Mouse (Mus musculus) limb, embryonic 14.5 days (tissue): ENCODE results near the gene Stra6l. TPM values are rescaled to one million over a fixed set of nuclear protein-coding genes. Genes with fewer than 3 reads are reported as not detected.

Experiments
- ATAC-seq: fragments of 200-750 bp; cut with Nextera tagmentation; 2 replicates; pipeline ENCODE4 v1.8.0; 2017; ENCODE audit warnings: low read depth, moderate number of reproducible peaks, moderate TSS enrichment; ENCODE audit not compliant: low FRiP score
- DNase-seq: peaks from one replicate; pipeline ENCODE4 v3.0.0-alpha.2; 2015; ENCODE audit warnings: low spot score
- H3K27ac ChIP-seq: fragments of 300-500 bp; sonication (generic); replicated peaks from 2 replicates; pipeline ENCODE4 v1.5.1; 2014; ENCODE audit warnings: low read depth, mild to moderate bottlenecking, low read length, moderate library complexity, mixed read lengths
- H3K27me3 ChIP-seq: fragments of 300-500 bp; sonication (generic); 2 replicates; pipeline ENCODE4 v1.6.1; 2014; ENCODE audit warnings: low read length, mixed read lengths; ENCODE audit not compliant: control insufficient read depth, insufficient read depth
- H3K36me3 ChIP-seq: fragments of 300-500 bp; sonication (generic); 2 replicates; pipeline ENCODE4 v1.6.1; 2014; ENCODE audit warnings: mild to moderate bottlenecking, low read length, moderate library complexity, mixed read lengths; ENCODE audit not compliant: control insufficient read depth, insufficient read depth
- H3K4me1 ChIP-seq: fragments of 300-500 bp; sonication (generic); 2 replicates; pipeline ENCODE4 v1.6.1; 2014; ENCODE audit warnings: antibody characterized with exemption, low read length, mixed read lengths; ENCODE audit not compliant: control insufficient read depth, insufficient read depth
- H3K4me2 ChIP-seq: fragments of 300-500 bp; sonication (generic); replicated peaks from 2 replicates; pipeline ENCODE4 v1.6.1; 2014; ENCODE audit warnings: low read depth, mild to moderate bottlenecking, low read length, moderate library complexity; ENCODE audit not compliant: severe bottlenecking
- H3K4me3 ChIP-seq: fragments of 300-500 bp; sonication (generic); replicated peaks from 2 replicates; pipeline ENCODE4 v1.5.1; 2014; ENCODE audit warnings: low read length
- H3K9ac ChIP-seq: fragments of 300-500 bp; sonication (generic); 2 replicates; pipeline ENCODE4 v1.6.1; 2014; ENCODE audit warnings: mild to moderate bottlenecking, low read depth, low read length, moderate library complexity; ENCODE audit not compliant: severe bottlenecking
- H3K9me3 ChIP-seq: fragments of 300-500 bp; sonication (generic); 2 replicates; pipeline ENCODE4 v1.6.1; 2016; ENCODE audit warnings: low read length; ENCODE audit not compliant: control insufficient read depth
- POLR2A ChIP-seq: fragments of 200-500 bp; IDR thresholded peaks from 2 replicates; pipeline ENCODE4 v1.8.0; 2012; ENCODE audit warnings: inconsistent platforms, mild to moderate bottlenecking, moderate library complexity, borderline replicate concordance; ENCODE audit not compliant: insufficient read depth, insufficient read length; ENCODE audit errors: extremely low read depth
- WGBS: fragments of 180-500 bp; shearing (Covaris S2); extraction: QIAGEN DNeasy Blood & Tissue Kit; methylation state at CpG from one replicate; pipeline ENCODE4 v1.1.7; 2014; 5-methylcytosine and 5-hydroxymethylcytosine counted together
- polyA plus RNA-seq, 2 experiments: library from polyadenylated mRNA; depleted of rRNA in 1 of 2; stranded (reverse) in 1 of 2; unstranded in 1 of 2; fragments of >200 nt; fragmentation: Nextera tagmentation in 1 of 2; extraction: Ambion mirVana in 1 of 2; gene quantifications; 2 replicates each; pipeline versions ENCODE4 v1.2.1 to v1.2.3; 2012 to 2014

The Stra6l gene
- polyA plus RNA-seq, 2 experiments, result 0.81 to 2.1 TPM

- peak; percentile 15 for DNase-seq
- no peak overlapping the region for H3K27ac ChIP-seq
- no peak for TF ChIP-seq POLR2A
- 9% methylated on average over 16 of the region's 16 CpGs for WGBS
- no peaks in the 10 kb centered on the region for H3K9me3 ChIP-seq
- peak; percentile 57; the same call in 1 of the 2 replicates for ATAC-seq
- no peak overlapping the region for H3K4me3 ChIP-seq
- H3K9ac ChIP-seq, result no peak overlapping the region
- no peaks in the 10 kb centered on the region for H3K27me3 ChIP-seq
- peak overlapping the region; percentile 17; the same call in 1 of the 2 replicates for H3K4me2 ChIP-seq
- peaks cover 13% of the 10 kb centered on the region; the same call in 1 of the 2 replicates for H3K4me1 ChIP-seq
- H3K36me3 ChIP-seq, result no peaks in the 10 kb centered on the region
These were observed 48.1 kb downstream of the Stra6l start for GRCm38 (mm10) chr4:45896425-45897081.

- Histone ChIP-seq H3K9ac (no peak overlapping the region), H3K4me1 (peaks cover 13% of the 10 kb centered on the region; the same call in 1 of the 2 replicates), H3K36me3 (no peaks in the 10 kb centered on the region), H3K27me3 (no peaks in the 10 kb centered on the region), H3K4me3 (no peak overlapping the region), H3K9me3 (no peaks in the 10 kb centered on the region), H3K27ac (no peak overlapping the region), H3K4me2 (no peak overlapping the region)
- TF ChIP-seq POLR2A, result no peak
- 50% methylated on average over 5 of the region's 5 CpGs for WGBS
- DNase-seq (no peak), ATAC-seq (no peak)
These were observed 49.9 kb downstream of the Stra6l start for GRCm38 (mm10) chr4:45898413-45898812.

GRCm38 (mm10) chr4:45909256-45909655 is 60.8 kb downstream of the Stra6l start:
- no peak for DNase-seq
- 91% methylated on average over 13 of the region's 13 CpGs for WGBS
- Histone ChIP-seq H3K9me3 (no peaks in the 10 kb centered on the region), H3K4me3 (no peak overlapping the region), H3K27ac (no peak overlapping the region), H3K36me3 (no peaks in the 10 kb centered on the region), H3K4me1 (no peaks in the 10 kb centered on the region), H3K9ac (no peak overlapping the region), H3K27me3 (no peaks in the 10 kb centered on the region), H3K4me2 (no peak overlapping the region)
- ATAC-seq, result no peak
- TF ChIP-seq POLR2A, result no peak

- no peak overlapping the region for H3K4me2 ChIP-seq
- no peak for DNase-seq
- no peak for TF ChIP-seq POLR2A
- H3K36me3 ChIP-seq, result no peaks in the 10 kb centered on the region
- no peaks in the 10 kb centered on the region for H3K27me3 ChIP-seq
- no peak for ATAC-seq
- H3K9me3 ChIP-seq, result no peaks in the 10 kb centered on the region
- no peak overlapping the region for H3K4me3 ChIP-seq
- no peak overlapping the region for H3K27ac ChIP-seq
- H3K4me1 ChIP-seq, result no peaks in the 10 kb centered on the region
- no peak overlapping the region for H3K9ac ChIP-seq
- WGBS, result 81% methylated on average over 4 of the region's 4 CpGs
These were observed 61.5 kb downstream of the Stra6l start for GRCm38 (mm10) chr4:45909924-45910323.

- Histone ChIP-seq H3K9me3 (no peaks in the 10 kb centered on the region), H3K4me3 (no peak overlapping the region), H3K4me1 (no peaks in the 10 kb centered on the region), H3K27ac (no peak overlapping the region), H3K4me2 (no peak overlapping the region), H3K36me3 (no peaks in the 10 kb centered on the region), H3K27me3 (no peaks in the 10 kb centered on the region), H3K9ac (no peak overlapping the region)
- no peak for ATAC-seq
- no peak for TF ChIP-seq POLR2A
- DNase-seq, result no peak
- WGBS, result 83% methylated on average over 5 of the region's 5 CpGs
These were observed 62.8 kb downstream of the Stra6l start for GRCm38 (mm10) chr4:45911256-45911655.
